Mouse (Mus musculus) liver, embryonic 18 days (tissue): ENCODE data around the gene Nup133. TPM values are rescaled to one million over a fixed set of nuclear protein-coding genes. Genes with fewer than 3 reads are reported as not detected.

Source experiments
- polyA plus RNA-seq: library from polyadenylated mRNA; depleted of rRNA; stranded (reverse); fragments of >200 nt; gene quantifications from 2 replicates; pipeline ENCODE4 v1.2.3, GENCODE M21; 2012; rRNA removed

Gene Nup133
- polyA plus RNA-seq = 8.7 and 9.0 TPM in 2 replicates

DNA sequence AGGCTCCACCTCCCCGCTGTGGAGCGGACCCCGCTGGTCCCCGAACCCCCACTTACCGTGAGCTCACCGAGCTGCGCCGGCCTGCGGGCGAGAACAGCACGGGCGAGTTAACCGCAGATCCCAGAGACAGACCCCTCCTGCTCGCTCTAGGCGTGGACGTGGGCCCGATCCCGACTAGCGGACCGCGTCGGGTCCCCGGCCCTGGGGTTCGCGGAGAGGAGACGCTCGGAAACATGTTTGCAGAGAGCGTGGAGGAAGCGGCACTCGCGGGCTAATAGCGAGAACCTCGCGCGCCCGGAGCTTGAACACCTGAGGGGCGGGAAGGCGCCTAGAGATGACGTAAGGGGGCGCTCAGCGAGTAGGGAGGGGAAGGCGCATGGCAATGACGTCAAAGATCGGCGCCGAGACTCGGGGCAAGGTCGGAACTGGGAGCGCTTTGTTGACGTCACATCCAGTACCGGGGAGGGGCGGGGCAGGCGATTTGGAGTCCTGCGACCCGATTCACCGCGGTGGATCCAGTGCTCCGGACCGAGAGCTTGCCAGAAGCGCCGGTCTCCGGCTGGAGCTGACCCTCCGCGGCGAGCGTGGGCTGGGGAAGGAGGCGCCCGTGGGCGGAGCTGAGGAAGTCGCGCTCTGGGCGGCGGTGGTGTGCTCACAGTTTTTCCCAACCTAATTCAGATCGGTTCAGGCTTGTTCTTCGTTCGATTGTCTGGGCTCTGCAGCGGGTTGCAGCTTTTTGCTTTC lies at the start of gene Nup133:
Gene Nup133 (minus strand): TSS at position 324 of the 744 bp plus-strand sequence.

DNA sequence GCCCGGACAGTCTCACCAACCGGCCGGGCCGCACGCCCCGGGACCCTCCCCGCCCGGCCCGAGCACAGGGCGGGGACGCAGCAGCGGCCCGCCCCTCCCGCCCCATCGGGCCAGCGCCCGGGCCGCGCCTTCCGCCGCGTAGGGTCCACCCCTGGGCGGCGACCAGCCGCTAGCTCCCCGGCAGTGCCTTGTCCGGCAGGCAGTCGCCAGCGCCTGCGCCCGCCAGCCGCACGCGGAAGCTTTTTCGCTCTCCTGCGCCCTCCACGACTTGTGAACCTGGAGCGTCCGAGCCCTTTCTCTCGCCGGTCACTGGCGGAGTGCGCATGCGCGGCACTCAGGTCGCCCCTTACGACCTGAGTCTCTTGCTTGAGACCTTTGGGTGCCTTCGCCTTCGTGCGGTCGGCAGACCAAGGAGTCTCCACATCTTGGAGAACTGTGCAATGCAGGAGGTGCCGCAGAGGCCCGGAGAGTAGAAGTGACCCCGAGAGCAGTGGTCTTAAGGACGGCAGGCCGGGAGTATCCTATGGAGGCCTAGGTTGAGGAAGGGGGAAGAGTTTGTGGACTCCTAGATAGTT lies 33.8 kb upstream of the Nup133 start, which contains the start of gene Abcb10:
Gene Abcb10 (minus strand): TSS at position 297 of the 575 bp plus-strand sequence.

DNA sequence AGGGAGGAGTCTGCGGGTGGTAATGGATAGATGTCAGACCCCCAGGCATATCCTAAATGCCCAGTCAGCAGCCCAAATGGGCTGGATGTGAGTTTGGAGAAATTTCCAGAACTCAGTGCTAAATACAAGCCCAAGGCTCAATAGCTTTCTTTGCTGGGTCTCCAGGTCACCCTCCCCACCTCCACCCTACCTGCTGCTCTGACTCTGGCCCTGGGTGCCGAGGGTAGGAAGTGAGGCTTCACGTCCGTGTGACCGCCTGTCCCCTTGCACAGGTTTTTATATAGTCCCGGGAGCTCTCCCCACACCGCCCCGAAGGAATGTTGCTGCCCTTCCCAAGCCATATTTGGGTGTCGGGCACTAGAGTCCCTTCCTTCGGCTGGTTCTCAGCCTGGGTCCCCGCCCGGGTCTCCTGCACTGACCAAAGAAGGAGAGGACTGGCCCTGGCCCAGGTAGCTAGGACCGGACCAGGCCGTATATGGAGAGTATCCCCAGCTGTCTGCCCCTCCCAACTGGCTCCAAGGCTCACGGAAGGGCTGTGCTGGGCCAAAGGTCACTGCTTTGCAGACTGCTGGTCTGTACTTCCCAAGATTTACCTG lies 54.5 kb downstream of the Nup133 start, which contains the start of gene Acta1:
Gene Acta1 (minus strand): TSS at position 250 of the 596 bp plus-strand sequence.

DNA sequence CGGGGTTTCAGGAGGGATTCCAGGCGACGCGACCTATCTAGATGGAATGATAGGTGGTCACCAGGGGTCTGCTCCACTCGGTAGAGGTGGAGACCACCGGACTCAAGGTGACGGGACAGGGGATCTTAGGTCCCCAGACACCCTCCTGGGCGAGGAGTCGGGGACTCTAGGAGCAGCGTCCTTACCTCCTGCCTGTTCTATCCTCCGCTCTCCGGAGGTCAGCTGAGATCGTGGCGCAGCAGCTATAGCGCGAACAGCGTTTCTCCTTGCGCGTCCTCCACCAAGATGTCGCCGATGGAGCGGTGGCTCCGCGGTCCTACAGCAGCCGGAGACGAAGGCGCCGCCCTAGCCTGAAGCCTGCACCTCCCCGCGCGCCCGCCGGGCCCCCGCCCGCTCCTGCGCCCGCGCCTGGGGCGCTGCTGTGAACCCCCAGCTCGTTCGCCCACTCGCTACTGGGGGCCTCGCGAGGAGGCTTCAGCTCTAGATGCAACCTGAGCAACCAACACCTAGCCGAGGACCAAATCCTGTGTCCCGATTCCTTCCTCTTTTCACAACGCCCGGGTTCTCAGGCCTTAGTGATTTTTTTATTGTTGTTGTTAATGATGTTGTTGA lies 89.3 kb downstream of the Nup133 start, which contains the start of gene Ccsap:
Gene Ccsap (minus strand): TSS at position 562 of the 612 bp plus-strand sequence.

Other genes with a start within 250 kb of the Nup133 start
- 23.9 and 28.6 TPM in 2 replicates for gene Rab4a, start 143.3 kb downstream of the Nup133 start, polyA plus RNA-seq
- 2.0 and 2.1 TPM in 2 replicates for gene Ccsap, start 89.1 kb downstream of the Nup133 start, polyA plus RNA-seq
- gene Acta1, start 54.5 kb downstream of the Nup133 start, polyA plus RNA-seq = 0.89 and 4.7 TPM in 2 replicates
- gene Abcb10, start 33.9 kb upstream of the Nup133 start, polyA plus RNA-seq = 41.5 and 42.0 TPM in 2 replicates
- gene Taf5l, start 72.1 kb upstream of the Nup133 start, polyA plus RNA-seq = 15.9 and 16.6 TPM in 2 replicates
- 2.9 and 3.6 TPM in 2 replicates for gene Urb2, start 72.2 kb upstream of the Nup133 start, polyA plus RNA-seq